Mouse (Mus musculus) olfactory bulb, adult 2 months (tissue): ENCODE data around the gene Myo1h.

Experiments
- CTCF ChIP-seq: fragments of 200-500 bp; IDR thresholded peaks from 2 replicates; pipeline ENCODE4 v1.5.1; 2012; ENCODE audit warnings: low read depth, mild to moderate bottlenecking, low read length, moderate library complexity; ENCODE audit not compliant: insufficient read depth
- POLR2A ChIP-seq: fragments of 200-500 bp; IDR thresholded peaks from 2 replicates; pipeline ENCODE4 v1.6.1; 2012; ENCODE audit warnings: mild to moderate bottlenecking, low read depth, low read length, moderate library complexity; ENCODE audit not compliant: insufficient read depth

DNA sequence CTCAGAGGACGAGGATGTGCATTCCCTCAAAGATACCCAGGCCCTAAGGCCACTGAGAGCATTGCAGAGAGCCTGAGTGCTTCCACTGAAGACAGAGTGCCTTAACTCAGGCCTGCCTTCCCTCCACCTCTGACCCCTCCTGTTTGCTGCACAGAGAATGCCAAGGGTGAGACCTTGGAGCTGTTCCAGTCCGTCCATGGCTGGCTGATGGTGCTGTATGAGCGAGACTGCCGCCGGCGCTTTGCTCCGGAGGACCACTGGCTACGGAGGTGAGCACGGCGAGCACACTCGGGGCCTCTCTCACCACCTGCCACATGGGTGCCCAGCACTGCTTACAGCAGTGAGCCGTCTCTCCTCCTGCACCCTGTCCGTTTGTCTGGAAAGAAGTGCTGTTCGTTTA lies 117.6 kb downstream of the Myo1h start:
- TF ChIP-seq CTCF (no peak), POLR2A (no peak)
